Mouse (Mus musculus): Measurements from ENCODE around the gene Rilp.

Gene Rilp

GRCm38 (mm10) chr11:75494296-75495049 lies 15.4 kb upstream of the Rilp start:
- DNase-seq (ENCODE audit: low spot score) = no peak

GRCm38 (mm10) chr11:75498126-75498525 lies 11.8 kb upstream of the Rilp start:
- no peak for DNase-seq (ENCODE audit: low spot score)

- no peak for DNase-seq (ENCODE audit: low spot score)
Measured at GRCm38 (mm10) chr11:75508162-75508561, 1.7 kb upstream of the Rilp start.

- no peak for DNase-seq (ENCODE audit: low spot score)
Measured at GRCm38 (mm10) chr11:75508904-75509303, 990 bp upstream of the Rilp start.

- peak; percentile 92 for DNase-seq (ENCODE audit: low spot score)
Measured at GRCm38 (mm10) chr11:75510627-75510993, 716 bp downstream of the Rilp start.

GRCm38 (mm10) chr11:75511213-75511612 lies 1.3 kb downstream of the Rilp start:
- DNase-seq (ENCODE audit: low spot score) = no peak

GRCm38 (mm10) chr11:75512301-75513018 lies 2.6 kb downstream of the Rilp start:
- DNase-seq (ENCODE audit: low spot score) = no peak

GRCm38 (mm10) chr11:75513336-75513735 lies 3.4 kb downstream of the Rilp start, which contains the start of gene Scarf1:
TSS of gene Scarf1 (plus strand) at chr11:75513540.
- DNase-seq (ENCODE audit: low spot score) = no peak

GRCm38 (mm10) chr11:75515186-75515585 lies 5.3 kb downstream of the Rilp start:
- DNase-seq (ENCODE audit: low spot score) = no peak

GRCm38 (mm10) chr11:75519834-75520633 lies 10.1 kb downstream of the Rilp start:
- no peak for DNase-seq (ENCODE audit: low spot score)

- no peak for DNase-seq (ENCODE audit: low spot score)
Measured at GRCm38 (mm10) chr11:75521609-75522008, 11.7 kb downstream of the Rilp start.

GRCm38 (mm10) chr11:75522793-75523192 lies 12.9 kb downstream of the Rilp start:
- DNase-seq (ENCODE audit: low spot score) = no peak

- no peak for DNase-seq (ENCODE audit: low spot score)
Measured at GRCm38 (mm10) chr11:75525531-75526125, 15.7 kb downstream of the Rilp start.

GRCm38 (mm10) chr11:75526943-75527342 lies 17.0 kb downstream of the Rilp start:
- DNase-seq (ENCODE audit: low spot score) = no peak

GRCm38 (mm10) chr11:75529771-75530170 lies 19.9 kb downstream of the Rilp start:
- no peak for DNase-seq (ENCODE audit: low spot score)

- DNase-seq (ENCODE audit: low spot score) = peak; percentile 97
Measured at GRCm38 (mm10) chr11:75530325-75530724, 20.4 kb downstream of the Rilp start.

GRCm38 (mm10) chr11:75530845-75531373 lies 21.0 kb downstream of the Rilp start:
- peak; percentile 45 for DNase-seq (ENCODE audit: low spot score)

- DNase-seq (ENCODE audit: low spot score) = peak; percentile 97
Measured at GRCm38 (mm10) chr11:75531469-75532242, 21.8 kb downstream of the Rilp start, which contains the start of gene Slc43a2. TSS of gene Slc43a2 (plus strand) at chr11:75531694.

- DNase-seq (ENCODE audit: low spot score) = no peak
Measured at GRCm38 (mm10) chr11:75532340-75533277, 22.7 kb downstream of the Rilp start.
